Mouse (Mus musculus) kidney, embryonic 16.5 days (tissue): ENCODE measurements around the gene Tmem246. TPM values are rescaled to one million over a fixed set of nuclear protein-coding genes. Genes with fewer than 3 reads are reported as not detected.

Source experiments
- ATAC-seq: fragments of 200-750 bp; cut with Nextera tagmentation; 2 replicates; pipeline ENCODE4 v1.8.0; 2017; ENCODE audit warnings: moderate TSS enrichment; ENCODE audit not compliant: low FRiP score, low TSS enrichment
- H3K27ac ChIP-seq: fragments of 300-500 bp; sonication (generic); 2 replicates; pipeline ENCODE4 v1.5.1; 2014; ENCODE audit warnings: low read length
- H3K27me3 ChIP-seq: fragments of 300-500 bp; sonication (generic); 2 replicates; pipeline ENCODE4 v1.6.1; 2014; ENCODE audit warnings: low read length, control low read depth, mixed read lengths; ENCODE audit not compliant: insufficient read depth
- H3K36me3 ChIP-seq: fragments of 300-500 bp; sonication (generic); 2 replicates; pipeline ENCODE4 v1.6.1; 2014; ENCODE audit warnings: low read length, control low read depth, mixed read lengths; ENCODE audit not compliant: insufficient read depth
- H3K4me1 ChIP-seq: fragments of 300-500 bp; sonication (generic); 2 replicates; pipeline ENCODE4 v1.6.1; 2014; ENCODE audit warnings: low read length, control low read depth, mixed read lengths; ENCODE audit not compliant: insufficient read depth
- H3K4me2 ChIP-seq: fragments of 300-500 bp; sonication (generic); replicated peaks from 2 replicates; pipeline ENCODE4 v1.6.1; 2014; ENCODE audit warnings: low read depth, low read length
- H3K4me3 ChIP-seq: fragments of 300-500 bp; sonication (generic); 2 replicates; pipeline ENCODE4 v1.5.1; 2014; ENCODE audit warnings: mild to moderate bottlenecking, low read length
- H3K9ac ChIP-seq: fragments of 300-500 bp; sonication (generic); replicated peaks from 2 replicates; pipeline ENCODE4 v1.6.1; 2014; ENCODE audit warnings: low read length
- H3K9me3 ChIP-seq: fragments of 300-500 bp; sonication (generic); 2 replicates; pipeline ENCODE4 v1.6.1; 2016; ENCODE audit warnings: low read length, control low read depth
- WGBS: fragments of 180-500 bp; shearing (Covaris S2); extraction: QIAGEN DNeasy Blood & Tissue Kit; methylation state at CpG from one replicate; pipeline ENCODE4 v1.1.7; 2014; 5-methylcytosine and 5-hydroxymethylcytosine counted together
- polyA plus RNA-seq: library from polyadenylated mRNA; unstranded; fragments of >200 nt; fragmentation: Nextera tagmentation; extraction: Ambion mirVana; gene quantifications from 2 replicates; pipeline ENCODE4 v1.2.1, GENCODE M21; 2015

The Tmem246 gene
- polyA plus RNA-seq, 1 experiment from 2014 or later = 26.0 TPM

GRCm38 (mm10) chr4:49585524-49586101 is 12.1 kb downstream of the Tmem246 start:
- peaks cover 10% of the 10 kb centered on the region; the same call in 1 of the 2 replicates for H3K36me3 ChIP-seq
- H3K4me3 ChIP-seq = no peak overlapping the region
- no peak overlapping the region for H3K4me2 ChIP-seq
- peaks cover 24% of the 10 kb centered on the region for H3K4me1 ChIP-seq
- whole genome bisulfite sequencing = 70% methylated on average over 7 of the region's 7 CpGs
- H3K27ac ChIP-seq = no peak overlapping the region; the same call in 1 of the 2 replicates
- no peaks in the 10 kb centered on the region for H3K27me3 ChIP-seq
- no peak overlapping the region for H3K9ac ChIP-seq
- no peak for ATAC-seq
- H3K9me3 ChIP-seq = no peaks in the 10 kb centered on the region

GRCm38 (mm10) chr4:49583965-49584831 is 13.5 kb downstream of the Tmem246 start:
- Histone ChIP-seq H3K4me2 (peak overlapping the region; percentile 20), H3K9me3 (no peaks in the 10 kb centered on the region), H3K4me3 (no peak overlapping the region), H3K27ac (peak overlapping the region; percentile 84), H3K27me3 (no peaks in the 10 kb centered on the region), H3K36me3 (peaks cover 10% of the 10 kb centered on the region; the same call in 1 of the 2 replicates), H3K4me1 (peaks cover 24% of the 10 kb centered on the region), H3K9ac (no peak overlapping the region)
- peak; percentile 46; the same call in 1 of the 2 replicates for ATAC-seq
- WGBS = 39% methylated on average over 14 of the region's 14 CpGs

GRCm38 (mm10) chr4:49581256-49581655 is 16.4 kb downstream of the Tmem246 start:
- Histone ChIP-seq H3K36me3 (peaks cover 6% of the 10 kb centered on the region; the same call in 1 of the 2 replicates), H3K27ac (no peak overlapping the region), H3K4me1 (peaks cover 24% of the 10 kb centered on the region), H3K4me3 (no peak overlapping the region), H3K9me3 (no peaks in the 10 kb centered on the region), H3K4me2 (no peak overlapping the region), H3K9ac (no peak overlapping the region), H3K27me3 (no peaks in the 10 kb centered on the region)
- ATAC-seq = no peak
- WGBS = 48% methylated on average over 4 of the region's 4 CpGs

- no peaks in the 10 kb centered on the region for H3K9me3 ChIP-seq
- WGBS = 90% methylated on average over 4 of the region's 4 CpGs
- no peaks in the 10 kb centered on the region for H3K4me1 ChIP-seq
- no peak overlapping the region for H3K4me3 ChIP-seq
- H3K27ac ChIP-seq = no peak overlapping the region
- ATAC-seq = no peak
- no peak overlapping the region for H3K4me2 ChIP-seq
- H3K9ac ChIP-seq = no peak overlapping the region
- no peaks in the 10 kb centered on the region for H3K27me3 ChIP-seq
- H3K36me3 ChIP-seq = no peaks in the 10 kb centered on the region
Measured at GRCm38 (mm10) chr4:49572194-49572593, 25.5 kb downstream of the Tmem246 start.

- no peak overlapping the region for H3K27ac ChIP-seq
- WGBS = 23% methylated on average over 3 of the region's 3 CpGs
- H3K9ac ChIP-seq = no peak overlapping the region
- no peaks in the 10 kb centered on the region for H3K9me3 ChIP-seq
- no peak overlapping the region for H3K4me2 ChIP-seq
- H3K27me3 ChIP-seq = no peaks in the 10 kb centered on the region
- no peaks in the 10 kb centered on the region for H3K36me3 ChIP-seq
- H3K4me1 ChIP-seq = no peaks in the 10 kb centered on the region
- H3K4me3 ChIP-seq = no peak overlapping the region
- ATAC-seq = peak; percentile 86
Measured at GRCm38 (mm10) chr4:49567613-49568012, 30.1 kb downstream of the Tmem246 start.

- Histone ChIP-seq H3K4me1 (0 out of 2 replicates have a peak, but pooled peaks cover 4% of the 10 kb centered on the region), H3K27ac (no peak overlapping the region), H3K9ac (no peak overlapping the region), H3K9me3 (no peaks in the 10 kb centered on the region), H3K4me3 (no peak overlapping the region), H3K36me3 (no peaks in the 10 kb centered on the region), H3K4me2 (no peak overlapping the region), H3K27me3 (no peaks in the 10 kb centered on the region)
- WGBS = 54% methylated on average over 20 of the region's 20 CpGs
- ATAC-seq = peak; percentile 57
Measured at GRCm38 (mm10) chr4:49559915-49560772, 37.5 kb downstream of the Tmem246 start.

GRCm38 (mm10) chr4:49558181-49558580 is 39.5 kb downstream of the Tmem246 start:
- Histone ChIP-seq H3K9me3 (no peaks in the 10 kb centered on the region), H3K9ac (no peak overlapping the region), H3K36me3 (no peaks in the 10 kb centered on the region), H3K4me1 (0 out of 2 replicates have a peak, but pooled peaks cover 4% of the 10 kb centered on the region), H3K27ac (no peak overlapping the region), H3K27me3 (no peaks in the 10 kb centered on the region), H3K4me3 (no peak overlapping the region), H3K4me2 (no peak overlapping the region)
- WGBS = 80% methylated on average over 2 of the region's 2 CpGs
- no peak for ATAC-seq

- H3K4me1 ChIP-seq = 0 out of 2 replicates have a peak, but pooled peaks cover 4% of the 10 kb centered on the region
- ATAC-seq = no peak
- WGBS = 98% methylated on average over 7 of the region's 7 CpGs
- no peak overlapping the region for H3K4me2 ChIP-seq
- no peak overlapping the region for H3K4me3 ChIP-seq
- no peak overlapping the region for H3K27ac ChIP-seq
- H3K9me3 ChIP-seq = no peaks in the 10 kb centered on the region
- no peaks in the 10 kb centered on the region for H3K27me3 ChIP-seq
- no peak overlapping the region for H3K9ac ChIP-seq
- no peaks in the 10 kb centered on the region for H3K36me3 ChIP-seq
Measured at GRCm38 (mm10) chr4:49557375-49557774, 40.3 kb downstream of the Tmem246 start.

GRCm38 (mm10) chr4:49553380-49553779 is 44.3 kb downstream of the Tmem246 start:
- Histone ChIP-seq H3K4me1 (no peaks in the 10 kb centered on the region), H3K27me3 (no peaks in the 10 kb centered on the region), H3K4me2 (no peak overlapping the region), H3K27ac (no peak overlapping the region), H3K9ac (no peak overlapping the region), H3K4me3 (no peak overlapping the region), H3K36me3 (no peaks in the 10 kb centered on the region), H3K9me3 (no peaks in the 10 kb centered on the region)
- ATAC-seq = peak; percentile 96
- WGBS = 43% methylated on average over 5 of the region's 5 CpGs
